Mouse (Mus musculus) CH12.LX (cell line): Measurements from ENCODE around the gene Mrpl2. TPM values are rescaled to one million over a fixed set of nuclear protein-coding genes. Genes with fewer than 3 reads are reported as not detected.

Experiments used
- DNase-seq: peaks from one replicate; pipeline ENCODE4 v3.0.0-alpha.2; 2013; ENCODE audit errors: extremely low read depth
- H3K27ac ChIP-seq: 2 replicates; pipeline ENCODE4 v1.5.1; 2012; ENCODE audit warnings: low read depth, mild to moderate bottlenecking, control low read depth, moderate library complexity; ENCODE audit not compliant: insufficient read depth
- H3K27me3 ChIP-seq: replicated peaks from 2 replicates; pipeline ENCODE3; 2012; ENCODE audit warnings: inconsistent platforms
- H3K36me3 ChIP-seq, 2 experiments: replicated peaks in 1 of 2; 2 replicates each; pipeline versions ENCODE3 to v1.6.1; 2012; ENCODE audit warnings: inconsistent platforms in 1 of 2, low read length in 1 of 2, mild to moderate bottlenecking in 1 of 2, mixed read lengths in 1 of 2, moderate library complexity in 1 of 2; ENCODE audit not compliant: control insufficient read depth in 1 of 2, insufficient read depth in 1 of 2
- H3K4me1 ChIP-seq, 2 experiments: 2 replicates each; pipeline ENCODE4 v1.6.1; 2012; ENCODE audit warnings: inconsistent platforms in 1 of 2, moderate library complexity in 1 of 2; ENCODE audit not compliant: insufficient read depth in 2 of 2, control insufficient read depth in 1 of 2
- H3K4me2 ChIP-seq: 2 replicates; pipeline ENCODE4 v1.6.1; 2012; ENCODE audit warnings: low read depth, mild to moderate bottlenecking, control low read depth; ENCODE audit not compliant: poor library complexity, insufficient read depth, severe bottlenecking
- H3K4me3 ChIP-seq, 3 experiments: fragments of 150-350 bp in 1 of 3; sonication (generic) in 1 of 3; replicated peaks in 1 of 3; 2 replicates each; pipeline versions ENCODE3 to v1.5.1; 2011 to 2012; ENCODE audit warnings: low read depth in 2 of 3, low read length in 2 of 3, mild to moderate bottlenecking in 2 of 3, moderate library complexity in 2 of 3, control low read depth in 1 of 3, improper control_type of control experiment in 1 of 3, inconsistent platforms in 1 of 3, mixed read lengths in 1 of 3; ENCODE audit not compliant: poor library complexity in 1 of 3
- H3K79me2 ChIP-seq: replicated peaks from 2 replicates; pipeline ENCODE4 v1.6.1; 2012; ENCODE audit warnings: mild to moderate bottlenecking, moderate library complexity; ENCODE audit not compliant: control insufficient read depth, poor library complexity, insufficient read depth, severe bottlenecking; ENCODE audit errors: extremely low read depth
- H3K9ac ChIP-seq: 2 replicates; pipeline ENCODE4 v1.6.1; 2012; ENCODE audit warnings: low read depth, mild to moderate bottlenecking, control low read depth, moderate library complexity; ENCODE audit not compliant: insufficient read depth
- H3K9me3 ChIP-seq: replicated peaks from 2 replicates; pipeline ENCODE3; 2012; ENCODE audit warnings: low read length, inconsistent platforms, mixed read lengths
- CHD2 ChIP-seq: IDR thresholded peaks from 2 replicates; pipeline ENCODE4 v1.6.1; 2011; ENCODE audit warnings: low read length, improper control_type of control experiment
- CTCF ChIP-seq, 2 experiments: IDR thresholded peaks in 1 of 2; conservative IDR thresholded peaks in 1 of 2; 2 replicates each; pipeline ENCODE4 v1.5.1; 2011 to 2012; ENCODE audit warnings: low read depth in 2 of 2, low read length in 2 of 2, improper control_type of control experiment in 1 of 2, inconsistent platforms in 1 of 2, mild to moderate bottlenecking in 1 of 2, moderate library complexity in 1 of 2
- E2F4 ChIP-seq: IDR thresholded peaks from 2 replicates; pipeline ENCODE4 v1.6.1; 2011; ENCODE audit warnings: low read depth, low read length, improper control_type of control experiment; ENCODE audit not compliant: insufficient replicate concordance
- ELF1 ChIP-seq: IDR thresholded peaks from 2 replicates; pipeline ENCODE4 v1.6.1; 2014; ENCODE audit warnings: low read depth, mild to moderate bottlenecking, inconsistent platforms, low read length, improper control_type of control experiment
- EP300 ChIP-seq: IDR thresholded peaks from 2 replicates; pipeline ENCODE4 v1.6.1; 2011; ENCODE audit warnings: low read length, improper control_type of control experiment
- ETS1 ChIP-seq: conservative IDR thresholded peaks from 2 replicates; pipeline ENCODE4 v1.6.1; 2012; ENCODE audit warnings: low read depth, mild to moderate bottlenecking, inconsistent platforms, low read length, improper control_type of control experiment, moderate library complexity
- GABPA ChIP-seq: IDR thresholded peaks from 2 replicates; pipeline ENCODE4 v1.6.1; 2012; ENCODE audit warnings: low read depth, low read length, improper control_type of control experiment, inconsistent platforms; ENCODE audit not compliant: insufficient replicate concordance
- HCFC1 ChIP-seq: IDR thresholded peaks from 2 replicates; pipeline ENCODE4 v1.6.1; 2012; ENCODE audit warnings: low read depth, mild to moderate bottlenecking, inconsistent platforms, low read length, improper control_type of control experiment
- IRF4 ChIP-seq: IDR thresholded peaks from 2 replicates; pipeline ENCODE4 v1.6.1; 2014; ENCODE audit warnings: low read depth, mild to moderate bottlenecking, inconsistent platforms, low read length, improper control_type of control experiment
- KAT2A ChIP-seq: IDR thresholded peaks from 2 replicates; pipeline ENCODE4 v1.6.1; 2012; ENCODE audit warnings: low read length, improper control_type of control experiment, inconsistent platforms; ENCODE audit not compliant: insufficient replicate concordance
- MAZ ChIP-seq: IDR thresholded peaks from 2 replicates; pipeline ENCODE4 v1.6.1; 2012; ENCODE audit warnings: low read depth, mild to moderate bottlenecking, inconsistent platforms, low read length, improper control_type of control experiment, moderate library complexity
- MEF2A ChIP-seq: IDR thresholded peaks from 2 replicates; pipeline ENCODE4 v1.6.1; 2014; ENCODE audit warnings: low read depth, mild to moderate bottlenecking, inconsistent platforms, low read length, improper control_type of control experiment, borderline replicate concordance
- MYC ChIP-seq: IDR thresholded peaks from 2 replicates; pipeline ENCODE4 v1.6.1; 2011; ENCODE audit warnings: low read depth, mild to moderate bottlenecking, improper control_type of control experiment, low read length
- NELFE ChIP-seq: IDR thresholded peaks from 2 replicates; pipeline ENCODE4 v1.6.1; 2011; ENCODE audit warnings: low read depth, low read length, improper control_type of control experiment
- NRF1 ChIP-seq: IDR thresholded peaks from 2 replicates; pipeline ENCODE4 v1.6.1; 2014; ENCODE audit warnings: low read depth, mild to moderate bottlenecking, inconsistent platforms, low read length, improper control_type of control experiment, moderate library complexity
- PAX5 ChIP-seq: IDR thresholded peaks from 2 replicates; pipeline ENCODE4 v1.6.1; 2012; ENCODE audit warnings: low read length, inconsistent platforms, mixed read lengths
- POLR2A ChIP-seq: IDR thresholded peaks from 2 replicates; pipeline ENCODE4 v1.6.1; 2011; ENCODE audit warnings: low read depth, mild to moderate bottlenecking, improper control_type of control experiment, low read length
- RAD21 ChIP-seq: IDR thresholded peaks from 2 replicates; pipeline ENCODE4 v1.6.1; 2011; ENCODE audit warnings: low read depth, mild to moderate bottlenecking, low read length, improper control_type of control experiment, moderate library complexity
- SIN3A ChIP-seq: IDR thresholded peaks from 2 replicates; pipeline ENCODE4 v1.6.1; 2012; ENCODE audit warnings: low read length, improper control_type of control experiment, inconsistent platforms
- UBTF ChIP-seq: IDR thresholded peaks from 2 replicates; pipeline ENCODE4 v1.6.1; 2012; ENCODE audit warnings: low read depth, mild to moderate bottlenecking, inconsistent platforms, low read length, improper control_type of control experiment, moderate library complexity
- USF2 ChIP-seq: conservative IDR thresholded peaks from 2 replicates; pipeline ENCODE4 v1.6.1; 2011; ENCODE audit warnings: low read depth, low read length, improper control_type of control experiment
- dilution Hi-C: fragments of 300-500 bp; cut with MboI; formaldehyde crosslinking; loops from 2 replicates; pipeline ENCODE4 v1.14.3; 2020; ENCODE audit warnings: low sequenced_read_pairs; ENCODE audit not compliant: extremely low pct_unique_long_range_greater_than_20kb, extremely low pct_ligation_motif_present
- in situ Hi-C: fragments of 300-500 bp; cut with MboI; formaldehyde crosslinking; loops from 3 replicates; pipeline ENCODE4 v1.14.3; 2019; ENCODE audit warnings: low sequenced_read_pairs, low pct_ligation_motif_present, low pct_unique_long_range_greater_than_20kb, mixed read lengths
- polyA plus RNA-seq: library from polyadenylated mRNA; unstranded; fragments of >175 nt; gene quantifications from 2 replicates; pipeline ENCODE4 v1.2.1, GENCODE M21; 2012; ENCODE audit warnings: low read depth; ENCODE audit not compliant: insufficient read length
- total RNA-seq, 2 experiments: library from RNA; depleted of rRNA; stranded (reverse); fragments of 300-350 nt in 1 of 2; fragments of >200 nt in 1 of 2; gene quantifications; 2 replicates each; pipeline ENCODE4 v1.2.3; 2012 to 2014

Gene Mrpl2
- total and polyA plus RNA-seq, 3 experiments = 130 to 238 (median 158) TPM

DNA sequence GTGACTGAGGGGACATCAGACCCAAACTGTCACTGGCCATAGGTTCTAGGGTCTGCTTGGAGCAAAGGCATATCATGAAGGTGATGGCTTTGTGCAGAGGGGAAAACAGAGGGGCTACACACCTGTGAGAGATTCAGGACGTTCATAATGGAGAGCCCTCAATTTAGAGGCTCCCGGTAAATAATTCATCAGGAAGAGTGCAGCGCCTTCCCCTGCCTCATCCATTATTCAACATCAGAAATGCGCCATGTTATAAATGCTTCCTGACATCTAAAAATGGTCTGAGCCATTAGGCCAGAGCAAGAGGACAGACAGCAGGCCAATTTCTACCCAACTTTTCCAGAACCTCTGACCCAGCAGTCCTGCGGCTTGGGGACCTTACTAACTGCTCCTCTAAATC, 40.9 kb upstream of the Mrpl2 start:
- no peak overlapping the region for H3K9ac ChIP-seq
- no peak overlapping the region for H3K4me2 ChIP-seq
- H3K27ac ChIP-seq = no peak overlapping the region
- H3K9me3 ChIP-seq = no peaks in the 10 kb centered on the region
- no peaks in the 10 kb centered on the region for H3K27me3 ChIP-seq
- no peak overlapping the region for H3K4me3 ChIP-seq
- no peak for DNase-seq
- H3K36me3 ChIP-seq = no peaks in the 10 kb centered on the region
- in situ Hi-C loops = no loop called here
- H3K4me1 ChIP-seq = peaks cover 0 to 9% of the 10 kb centered on the region in 2 experiments; a peak in 2 of 4 replicates
- no peak for TF ChIP-seq UBTF
- TF ChIP-seq EP300 = no peak
- TF ChIP-seq E2F4 = no peak
- no peaks in the 10 kb centered on the region for H3K79me2 ChIP-seq
- dilution Hi-C loops = no loop called here

DNA sequence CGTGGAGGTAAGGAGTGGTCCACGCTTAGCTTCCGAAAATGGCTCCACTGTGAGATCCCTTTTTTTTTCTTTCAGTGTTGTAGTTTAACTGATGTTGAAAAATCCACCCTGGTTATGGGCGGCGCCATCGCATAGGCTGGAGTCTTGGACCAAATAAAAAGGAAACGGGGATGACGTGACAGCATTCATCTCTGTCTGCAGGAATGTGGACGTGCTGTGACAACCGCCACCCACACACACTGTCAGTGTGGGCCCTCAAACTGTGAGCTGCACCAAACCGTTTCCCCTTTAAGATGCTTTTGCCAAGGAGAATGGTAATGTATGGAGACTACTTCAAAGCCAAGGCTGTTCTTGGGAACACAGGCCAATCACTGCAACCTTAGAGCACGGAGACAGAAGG, 40.0 kb upstream of the Mrpl2 start:
- no peaks in the 10 kb centered on the region for H3K36me3 ChIP-seq
- no peak overlapping the region for H3K4me2 ChIP-seq
- dilution Hi-C loops = no loop called here
- no peak overlapping the region for H3K4me3 ChIP-seq
- no peak for DNase-seq
- no peak overlapping the region for H3K27ac ChIP-seq
- no peaks in the 10 kb centered on the region for H3K27me3 ChIP-seq
- H3K4me1 ChIP-seq = peaks cover 4 to 14% of the 10 kb centered on the region in 2 experiments; a peak in 3 of 4 replicates
- in situ Hi-C loops = no loop called here
- H3K9me3 ChIP-seq = no peaks in the 10 kb centered on the region
- TF ChIP-seq NELFE = no peak
- TF ChIP-seq MEF2A = no peak
- no peak for TF ChIP-seq HCFC1
- no peak for TF ChIP-seq UBTF
- TF ChIP-seq KAT2A = no peak
- TF ChIP-seq EP300 = no peak
- no peak for TF ChIP-seq GABPA
- no peak for TF ChIP-seq POLR2A
- no peak for TF ChIP-seq RAD21
- TF ChIP-seq SIN3A = no peak
- no peak for TF ChIP-seq CTCF (conservative IDR thresholded peaks at IDR 0.05 in 1 of 2, IDR thresholded peaks at IDR 0.05 in 1 of 2; ENCODE audit: low read depth in 2 of 2, low read length in 2 of 2)
- TF ChIP-seq ETS1 = no peak
- no peak for TF ChIP-seq MAZ
- TF ChIP-seq ELF1 = no peak
- no peak for TF ChIP-seq MYC
- TF ChIP-seq PAX5 = no peak
- no peak for TF ChIP-seq IRF4
- TF ChIP-seq NRF1 = no peak
- TF ChIP-seq USF2 = no peak
- TF ChIP-seq CHD2 = no peak
- TF ChIP-seq, all 38 proteins: peak for 0
- H3K79me2 ChIP-seq = no peaks in the 10 kb centered on the region
- H3K9ac ChIP-seq = no peak overlapping the region
